Comparison of ENCODE assay signal across 24 mouse cellular contexts in genomic region chr16:4133754-4134153, GRCm38 (mm10). TPM values are rescaled to one million over a fixed set of nuclear protein-coding genes. Genes with fewer than 3 reads are reported as not detected.
DNase-seq lines count a peak whose midpoint lies in the region; ATAC-seq and TF ChIP-seq lines count a peak whose summit lies in the region.
"Had no signal": no experiment of that assay in that cellular context is flagged by ENCODE, and none has a peak within 500 bp of the region (broad histone marks: within the 10 kb centered on the region; RNA-seq: fewer than 3 reads in every experiment).

No protein-coding gene starts in this region.

- H3K9ac ChIP-seq in heart, embryonic 12.5 days: no peak overlapping the region
- H3K9ac ChIP-seq in MEL (ENCODE audit: control insufficient read depth, low read depth, low read length, poor library complexity, severe bottlenecking): no peak overlapping the region
- no peak overlapping the region for H3K9ac ChIP-seq in liver, embryonic 13.5 days
- H3K9ac ChIP-seq: forebrain, embryonic 13.5 days; heart, embryonic 15.5 days; hindbrain, embryonic 14.5 days had no signal

- no peak for TF ChIP-seq CTCF in MEL (IDR thresholded peaks at IDR 0.05 in 2 of 3, conservative IDR thresholded peaks at IDR 0.05 in 1 of 3; ENCODE audit: control insufficient read depth in 1 of 3, insufficient read depth in 1 of 3, low read depth in 2 of 3, low read length in 3 of 3, poor library complexity in 1 of 3, severe bottlenecking in 1 of 3)

- no peak overlapping the region for H3K4me3 ChIP-seq in heart, embryonic 12.5 days
- no peak overlapping the region for H3K4me3 ChIP-seq in MEL (ENCODE audit: control insufficient read depth in 1 of 2, insufficient read depth in 1 of 2, low read depth in 2 of 2, low read length in 2 of 2)
- no peak overlapping the region for H3K4me3 ChIP-seq in liver, embryonic 13.5 days (replicated peaks)
- H3K4me3 ChIP-seq: forebrain, embryonic 10.5 days; forebrain, embryonic 13.5 days; heart, embryonic 15.5 days; hindbrain, embryonic 10.5 days had no signal

- no peaks in the 10 kb centered on the region for H3K79me2 ChIP-seq in MEL (ENCODE audit: control insufficient read depth, insufficient read depth, low read length, poor library complexity)

- H3K36me3 ChIP-seq in heart, embryonic 12.5 days: peaks cover 33% of the 10 kb centered on the region
- H3K36me3 ChIP-seq in MEL (ENCODE audit: control insufficient read depth in 1 of 2, insufficient read depth in 2 of 2, low read length in 2 of 2): peaks cover 2 to 22% of the 10 kb centered on the region in 2 experiments; a peak in 3 of 4 replicates
- H3K36me3 ChIP-seq in liver, embryonic 13.5 days: peaks cover 32% of the 10 kb centered on the region

- no peaks in the 10 kb centered on the region for H3K4me1 ChIP-seq in heart, embryonic 12.5 days (replicated peaks)
- peaks cover 7 to 9% of the 10 kb centered on the region in 2 experiments for H3K4me1 ChIP-seq in MEL (ENCODE audit: control insufficient read depth in 1 of 2, insufficient read depth in 2 of 2, low read length in 2 of 2)
- H3K4me1 ChIP-seq in liver, embryonic 13.5 days (replicated peaks): peaks cover 7% of the 10 kb centered on the region
- H3K4me1 ChIP-seq: forebrain, embryonic 10.5 days; forebrain, embryonic 13.5 days; heart, embryonic 15.5 days; hindbrain, embryonic 10.5 days had no signal

- H3K4me2 ChIP-seq in heart, embryonic 12.5 days: no peak overlapping the region
- H3K4me2 ChIP-seq in liver, embryonic 13.5 days: no peak overlapping the region
- H3K4me2 ChIP-seq: forebrain, embryonic 13.5 days; heart, embryonic 11.5 days; heart, embryonic 15.5 days; hindbrain, embryonic 14.5 days had no signal

- 73% methylated on average over 1 of the region's 1 CpGs for WGBS in heart, embryonic 12.5 days
- 30% methylated on average over 1 of the region's 1 CpGs for WGBS in liver, embryonic 13.5 days (ENCODE audit: insufficient replicate concordance)

- TF ChIP-seq EP300 in MEL (IDR thresholded peaks at IDR 0.05; ENCODE audit: low read depth in 1 of 2, low read length in 2 of 2): peak; percentile 55 to 63

- TF ChIP-seq POLR2A in MEL (IDR thresholded peaks at IDR 0.05; ENCODE audit: control insufficient read depth in 1 of 2, insufficient read depth in 1 of 2, low read depth in 1 of 2, low read length in 2 of 2, poor library complexity in 1 of 2): no peak

- H3K27ac ChIP-seq in heart, embryonic 12.5 days (ENCODE audit: poor library complexity, severe bottlenecking): no peak overlapping the region
- peak overlapping the region; percentile 43; the same call in 1 of the 2 replicates for H3K27ac ChIP-seq in MEL (ENCODE audit: control insufficient read depth, low read depth, low read length)
- peak overlapping the region; percentile 43; the same call in 1 of the 2 replicates for H3K27ac ChIP-seq in liver, embryonic 13.5 days
- H3K27ac ChIP-seq: forebrain, embryonic 10.5 days; forebrain, embryonic 13.5 days; heart, embryonic 15.5 days; hindbrain, embryonic 10.5 days; hindbrain, embryonic 14.5 days; hindbrain, postnatal 0 days had no signal

- peak; percentile 22 for DNase-seq in heart, adult 11 months
- DNase-seq in MEL (ENCODE audit: low read depth, low spot score): peak; percentile 60
- no peak for DNase-seq in liver, embryonic 13.5 days
- DNase-seq in kidney, postnatal 25 days: no peak
- DNase-seq in kidney, postnatal 10 days: no peak
- DNase-seq: adrenal gland, adult 2 months; adrenal gland, postnatal 14 days; cerebellum, adult 11-12 months; cerebellum, adult 8-10 months; cerebellum, postnatal 10 days; gastrocnemius, postnatal 10 days; gastrocnemius, postnatal 36 days; heart, postnatal 10 days; heart, postnatal 36 days had no signal

- no peak for TF ChIP-seq RAD21 in MEL (IDR thresholded peaks at IDR 0.05; ENCODE audit: low read depth, low read length)

- H3K9me3 ChIP-seq in heart, embryonic 12.5 days (replicated peaks): no peaks in the 10 kb centered on the region
- H3K9me3 ChIP-seq in MEL (replicated peaks; ENCODE audit: insufficient read depth, low read length): no peaks in the 10 kb centered on the region
- no peaks in the 10 kb centered on the region for H3K9me3 ChIP-seq in liver, embryonic 13.5 days (replicated peaks)
- H3K9me3 ChIP-seq: forebrain, embryonic 10.5 days; forebrain, embryonic 13.5 days; heart, embryonic 15.5 days; hindbrain, embryonic 10.5 days had no signal

- no peak for ATAC-seq in heart, embryonic 12.5 days (ENCODE audit: insufficient number of reproducible peaks, low FRiP score)
- ATAC-seq in liver, embryonic 13.5 days (ENCODE audit: low read depth): 0 out of 2 replicates have a peak, but pooled peaks have one; percentile 43
- ATAC-seq in megakaryocyte-erythroid progenitor cell, adult 5-6 weeks (replicated peaks; ENCODE audit: low FRiP score, low TSS enrichment, poor library complexity, severe bottlenecking): peak; percentile 71
- ATAC-seq: forebrain, embryonic 13.5 days; forebrain, embryonic 16.5 days; hindbrain, postnatal 0 days had no signal

- no peaks in the 10 kb centered on the region for H3K27me3 ChIP-seq in heart, embryonic 12.5 days (replicated peaks)
- no peaks in the 10 kb centered on the region for H3K27me3 ChIP-seq in MEL (ENCODE audit: control insufficient read depth in 1 of 2, insufficient read depth in 2 of 2, low read length in 2 of 2)
- no peaks in the 10 kb centered on the region for H3K27me3 ChIP-seq in liver, embryonic 13.5 days
- H3K27me3 ChIP-seq: forebrain, embryonic 13.5 days; heart, embryonic 15.5 days had no signal

TF ChIP-seq in MEL, 35 proteins besides CTCF, POLR2A, EP300 and RAD21:
- TF ChIP-seq USF1 (IDR thresholded peaks at IDR 0.05; ENCODE audit: low read depth, low read length): no peak
- peak; percentile 41; the same call in 1 of the 2 replicates for TF ChIP-seq GATA1 (IDR thresholded peaks at IDR 0.05; ENCODE audit: low read depth, low read length)
- no peak for TF ChIP-seq USF2 (IDR thresholded peaks at IDR 0.05; ENCODE audit: borderline replicate concordance in 1 of 2, insufficient read depth in 1 of 2, low read depth in 1 of 2, low read length in 2 of 2)
- TF ChIP-seq JUND (IDR thresholded peaks at IDR 0.05; ENCODE audit: low read depth, low read length): no peak
- no peak; the same call in 1 of the 2 replicates for TF ChIP-seq ETS1 (IDR thresholded peaks at IDR 0.05; ENCODE audit: low read depth, low read length)
- peak; percentile 30; the same call in 1 of the 2 replicates for TF ChIP-seq TCF12 (IDR thresholded peaks at IDR 0.05; ENCODE audit: low read depth, low read length)
- no peak for TF ChIP-seq KAT2A (conservative IDR thresholded peaks at IDR 0.05; ENCODE audit: low read depth, low read length)
- no peak for TF ChIP-seq ZMIZ1 (IDR thresholded peaks at IDR 0.05; ENCODE audit: low read depth, low read length)
- no peak for TF ChIP-seq MAZ (IDR thresholded peaks at IDR 0.05; ENCODE audit: low read depth, low read length)
- TF ChIP-seq TAL1 (IDR thresholded peaks at IDR 0.05; ENCODE audit: low read length): no peak

RNA-seq across cellular contexts. Expression of gene Trap1, which starts 56.1 kb away (rescaled TPM):
- 97.3 and 102 TPM in 2 replicates for polyA plus RNA-seq in heart, embryonic 12.5 days (2016; fragmentation: Nextera tagmentation; extraction: Ambion mirVana)
- 120 and 128 TPM in 2 replicates for total RNA-seq in MEL (2012; rRNA removed)
- 100 to 1,000 TPM; 214 to 299 TPM for polyA plus RNA-seq in MEL (2012; ENCODE audit: insufficient read depth in 1 of 2, insufficient read length in 2 of 2, low read depth in 1 of 2, low replicate concordance in 2 of 2, missing spikeins in 1 of 2)
- polyA plus RNA-seq in liver, embryonic 13.5 days (2015; fragmentation: Nextera tagmentation; extraction: Ambion mirVana): 85.0 and 97.2 TPM in 2 replicates
- 137 and 143 TPM in 2 replicates for total RNA-seq in megakaryocyte-erythroid progenitor cell, adult 5-6 weeks (2014; fragmentation: Nextera tagmentation)
- 152 and 170 TPM in 2 replicates for total RNA-seq in megakaryocyte-erythroid progenitor cell, adult 5-6 weeks (2017)

Comparison
In these comparisons a context has a peak if more than half of its experiments do, and no peak if none do; other contexts are left out.
1. DNase-seq: peak in heart, adult 11 months (single experiment) and MEL (single experiment); none in liver, embryonic 13.5 days (single experiment), kidney, postnatal 25 days (0 of 2) and kidney, postnatal 10 days (single experiment).